23 mouse cellular contexts compared by ENCODE assay signal in the genomic region with DNA sequence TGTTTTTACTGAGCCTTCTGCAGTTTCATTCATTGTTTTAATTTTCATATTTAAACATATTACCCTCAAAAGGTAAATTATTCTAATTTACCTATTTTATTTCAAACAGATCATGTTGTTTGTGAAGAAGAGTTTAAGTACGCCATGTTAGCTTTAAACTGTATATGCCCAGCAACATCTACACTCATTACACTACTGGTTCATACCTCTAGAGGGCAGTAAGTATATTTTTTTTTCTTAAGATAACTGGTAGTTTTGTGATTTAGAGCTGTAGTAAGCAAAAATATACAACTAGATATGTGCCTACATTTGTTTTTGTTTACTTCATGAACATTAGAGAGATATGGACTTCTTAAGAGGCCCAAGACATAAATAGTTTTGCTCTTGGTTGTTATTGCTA.
DNase-seq lines count a peak whose midpoint lies in the region; ATAC-seq and TF ChIP-seq lines count a peak whose summit lies in the region.
"Had no signal": no experiment of that assay in that cellular context is flagged by ENCODE, and none has a peak within 500 bp of the region (broad histone marks: within the 10 kb centered on the region; RNA-seq: fewer than 3 reads in every experiment).

No protein-coding gene starts in this region.

- H3K4me1 ChIP-seq in kidney, postnatal 0 days (replicated peaks; ENCODE audit: insufficient read depth, low read length), result no peaks in the 10 kb centered on the region
- H3K4me1 ChIP-seq in CH12.LX (ENCODE audit: control insufficient read depth in 1 of 2, insufficient read depth in 2 of 2), result no peaks in the 10 kb centered on the region
- no peaks in the 10 kb centered on the region for H3K4me1 ChIP-seq in forebrain, embryonic 11.5 days (replicated peaks; ENCODE audit: control insufficient read depth, insufficient read depth, low read length)
- H3K4me1 ChIP-seq: embryonic facial prominence, embryonic 12.5 days; heart, embryonic 10.5 days; liver, embryonic 15.5 days; neural tube, embryonic 13.5 days had no signal

- no peak for TF ChIP-seq POLR2A in CH12.LX (IDR thresholded peaks at IDR 0.05; ENCODE audit: low read depth, low read length)

- H3K9ac ChIP-seq in kidney, postnatal 0 days (ENCODE audit: low read depth, low read length), result no peak overlapping the region
- H3K9ac ChIP-seq in CH12.LX (ENCODE audit: insufficient read depth, low read depth), result no peak overlapping the region
- H3K9ac ChIP-seq in forebrain, embryonic 11.5 days (ENCODE audit: low read length), result no peak overlapping the region
- H3K9ac ChIP-seq: embryonic facial prominence, embryonic 12.5 days; limb, embryonic 13.5 days; liver, embryonic 15.5 days; neural tube, embryonic 13.5 days had no signal

- no peak for TF ChIP-seq RAD21 in CH12.LX (IDR thresholded peaks at IDR 0.05; ENCODE audit: low read depth, low read length)

- H3K9me3 ChIP-seq in kidney, postnatal 0 days (replicated peaks; ENCODE audit: low read length), result no peaks in the 10 kb centered on the region
- peaks cover 7% of the 10 kb centered on the region for H3K9me3 ChIP-seq in CH12.LX (replicated peaks; ENCODE audit: low read length)
- H3K9me3 ChIP-seq in forebrain, embryonic 11.5 days (ENCODE audit: control insufficient read depth, low read length), result no peaks in the 10 kb centered on the region
- H3K9me3 ChIP-seq: embryonic facial prominence, embryonic 12.5 days; heart, embryonic 10.5 days; limb, embryonic 13.5 days; liver, embryonic 15.5 days; neural tube, embryonic 13.5 days had no signal

- in situ Hi-C loops in CH12.LX (cut with MboI; ENCODE audit: low pct_ligation_motif_present, low pct_unique_long_range_greater_than_20kb, low sequenced_read_pairs), result no loop called here

- no peaks in the 10 kb centered on the region for H3K27me3 ChIP-seq in kidney, postnatal 0 days (ENCODE audit: insufficient read depth, low read length)
- H3K27me3 ChIP-seq in CH12.LX (replicated peaks), result no peaks in the 10 kb centered on the region
- H3K27me3 ChIP-seq in forebrain, embryonic 11.5 days (ENCODE audit: control insufficient read depth, insufficient read depth, low read length), result no peaks in the 10 kb centered on the region
- H3K27me3 ChIP-seq: embryonic facial prominence, embryonic 12.5 days; limb, embryonic 13.5 days; liver, embryonic 15.5 days; neural tube, embryonic 13.5 days had no signal

- H3K79me2 ChIP-seq in CH12.LX (replicated peaks; ENCODE audit: control insufficient read depth, extremely low read depth, insufficient read depth, poor library complexity, severe bottlenecking), result no peaks in the 10 kb centered on the region

- TF ChIP-seq EP300 in CH12.LX (IDR thresholded peaks at IDR 0.05; ENCODE audit: low read length), result no peak

- ATAC-seq in kidney, postnatal 0 days (replicated peaks; ENCODE audit: low FRiP score, low read depth), result no peak
- no peak for ATAC-seq in forebrain, embryonic 11.5 days (replicated peaks; ENCODE audit: low FRiP score)
- ATAC-seq: forebrain, embryonic 14.5 days; lung, postnatal 0 days had no signal

- H3K27ac ChIP-seq in kidney, postnatal 0 days, result no peak overlapping the region
- H3K27ac ChIP-seq in CH12.LX (ENCODE audit: insufficient read depth, low read depth), result no peak overlapping the region
- no peak overlapping the region for H3K27ac ChIP-seq in forebrain, embryonic 11.5 days (ENCODE audit: low read depth, low read length)
- H3K27ac ChIP-seq: embryonic facial prominence, embryonic 12.5 days; heart, embryonic 10.5 days; limb, embryonic 13.5 days; liver, embryonic 15.5 days; neural tube, embryonic 13.5 days had no signal

- TF ChIP-seq CTCF in kidney, postnatal 0 days (IDR thresholded peaks at IDR 0.05; ENCODE audit: low read depth), result peak; percentile 42
- 0 out of 4 replicates have a peak, but pooled peaks of 1 of the 2 experiments have one; percentile 10 for TF ChIP-seq CTCF in CH12.LX (conservative IDR thresholded peaks at IDR 0.05 in 1 of 2, IDR thresholded peaks at IDR 0.05 in 1 of 2; ENCODE audit: low read depth in 2 of 2, low read length in 2 of 2)

- WGBS in kidney, postnatal 0 days, result 86% methylated on average over 1 of the region's 1 CpGs
- WGBS in forebrain, embryonic 11.5 days, result 82% methylated on average over 1 of the region's 1 CpGs

- no peak overlapping the region for H3K4me2 ChIP-seq in kidney, postnatal 0 days (ENCODE audit: low read length)
- no peak overlapping the region for H3K4me2 ChIP-seq in CH12.LX (ENCODE audit: insufficient read depth, low read depth, poor library complexity, severe bottlenecking)
- no peak overlapping the region for H3K4me2 ChIP-seq in forebrain, embryonic 11.5 days (ENCODE audit: low read depth, low read length, severe bottlenecking)
- H3K4me2 ChIP-seq: embryonic facial prominence, embryonic 12.5 days; limb, embryonic 13.5 days; liver, embryonic 15.5 days; neural tube, embryonic 13.5 days had no signal

- H3K4me3 ChIP-seq in kidney, postnatal 0 days (replicated peaks; ENCODE audit: low read depth, low read length), result no peak overlapping the region
- H3K4me3 ChIP-seq in CH12.LX (replicated peaks in 1 of 3; ENCODE audit: low read depth in 2 of 3, low read length in 2 of 3, poor library complexity in 1 of 3), result no peak overlapping the region
- H3K4me3 ChIP-seq in forebrain, embryonic 11.5 days (ENCODE audit: low read depth, low read length), result no peak overlapping the region
- H3K4me3 ChIP-seq: embryonic facial prominence, embryonic 12.5 days; erythroblast, embryonic 14.5 days; heart, embryonic 10.5 days; limb, embryonic 13.5 days; liver, embryonic 15.5 days; neural tube, embryonic 13.5 days had no signal

- no peak for DNase-seq in kidney, postnatal 0 days (ENCODE audit: low spot score)
- DNase-seq in kidney, postnatal 36 days, result no peak
- peak; percentile 44 for DNase-seq in 416B (ENCODE audit: low read depth)
- DNase-seq in CH12.LX (ENCODE audit: extremely low read depth), result peak; percentile 5
- peak; percentile 44 for DNase-seq in R1 (ENCODE audit: low read depth, low spot score)
- DNase-seq in forebrain, embryonic 11.5 days (ENCODE audit: low spot score), result no peak
- no peak for DNase-seq in urinary bladder, postnatal 4 days (ENCODE audit: low spot score in 2 of 2)
- DNase-seq: adrenal gland, postnatal 36 days; cerebellum, adult 18-20 months; cerebellum, postnatal 36 days; gastrocnemius, postnatal 36 days; kidney, adult 9 months; kidney, postnatal 4 days; midbrain, embryonic 14.5 days; thymus, adult 18-20 months had no signal

- dilution Hi-C loops in CH12.LX (cut with MboI; ENCODE audit: extremely low pct_ligation_motif_present, extremely low pct_unique_long_range_greater_than_20kb, low sequenced_read_pairs), result no loop called here

- no peaks in the 10 kb centered on the region for H3K36me3 ChIP-seq in kidney, postnatal 0 days (ENCODE audit: insufficient read depth, low read length)
- H3K36me3 ChIP-seq in CH12.LX (replicated peaks in 1 of 2; ENCODE audit: control insufficient read depth in 1 of 2, insufficient read depth in 1 of 2, low read length in 1 of 2), result no peaks in the 10 kb centered on the region
- no peaks in the 10 kb centered on the region for H3K36me3 ChIP-seq in forebrain, embryonic 11.5 days (ENCODE audit: control insufficient read depth, insufficient read depth, low read length)
- H3K36me3 ChIP-seq: embryonic facial prominence, embryonic 12.5 days; heart, embryonic 10.5 days; limb, embryonic 13.5 days; liver, embryonic 15.5 days; neural tube, embryonic 13.5 days had no signal

TF ChIP-seq in CH12.LX, 34 proteins besides CTCF, POLR2A, EP300 and RAD21:
- no peak for TF ChIP-seq CHD2 (IDR thresholded peaks at IDR 0.05; ENCODE audit: low read length)
- no peak for TF ChIP-seq PAX5 (IDR thresholded peaks at IDR 0.05; ENCODE audit: low read length)
- no peak for TF ChIP-seq UBTF (IDR thresholded peaks at IDR 0.05; ENCODE audit: low read depth, low read length)
- no peak for TF ChIP-seq NRF1 (IDR thresholded peaks at IDR 0.05; ENCODE audit: low read depth, low read length)
- TF ChIP-seq MXI1 (IDR thresholded peaks at IDR 0.05; ENCODE audit: low read depth, low read length), result no peak
- TF ChIP-seq JUND (conservative IDR thresholded peaks at IDR 0.05; ENCODE audit: low read depth, low read length), result no peak
- TF ChIP-seq USF1 (IDR thresholded peaks at IDR 0.05; ENCODE audit: low read depth, low read length), result no peak
- TF ChIP-seq GABPA (IDR thresholded peaks at IDR 0.05; ENCODE audit: insufficient replicate concordance, low read depth, low read length), result no peak
- TF ChIP-seq TBP (conservative IDR thresholded peaks at IDR 0.05; ENCODE audit: low read depth, low read length), result no peak
- no peak for TF ChIP-seq JUN (IDR thresholded peaks at IDR 0.05; ENCODE audit: insufficient read depth, low read depth, low read length)
- no peak for TF ChIP-seq RCOR1 (conservative IDR thresholded peaks at IDR 0.05; ENCODE audit: low read depth, low read length)
- TF ChIP-seq BHLHE40 (IDR thresholded peaks at IDR 0.05; ENCODE audit: low read depth, low read length), result no peak
- no peak for TF ChIP-seq KAT2A (IDR thresholded peaks at IDR 0.05; ENCODE audit: insufficient replicate concordance, low read length)
- no peak for TF ChIP-seq ETS1 (conservative IDR thresholded peaks at IDR 0.05; ENCODE audit: low read depth, low read length)
- no peak for TF ChIP-seq TCF12 (IDR thresholded peaks at IDR 0.05; ENCODE audit: low read depth, low read length)

Comparison
In these comparisons a context has a peak if more than half of its experiments do, and no peak if none do; other contexts are left out.
1. DNase-seq: peak in 416B (single experiment), CH12.LX (single experiment) and R1 (single experiment); none in kidney, postnatal 0 days (single experiment), kidney, postnatal 36 days (0 of 2), forebrain, embryonic 11.5 days (single experiment) and urinary bladder, postnatal 4 days (0 of 2).